Comparison of ENCODE assay signal across 19 mouse cellular contexts in the genomic region with DNA sequence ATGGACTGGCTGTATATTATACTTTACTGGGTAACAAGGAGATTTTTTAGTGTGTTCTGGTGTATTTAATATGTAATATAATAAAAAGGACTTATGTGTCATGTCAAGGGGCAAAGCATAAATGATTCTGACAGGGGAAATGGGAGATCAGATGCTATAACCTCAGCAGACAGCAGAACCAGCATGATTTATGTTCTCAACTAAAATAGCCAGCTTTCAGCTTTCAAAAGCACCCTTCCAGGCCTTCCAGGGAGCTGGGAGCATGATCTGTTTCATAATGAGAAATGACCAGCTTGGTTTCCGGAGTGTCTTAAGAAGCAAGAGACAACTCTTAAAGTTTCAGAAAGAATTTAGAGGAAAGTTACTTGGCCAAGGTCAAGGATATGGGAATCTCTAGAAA. TPM values are rescaled to one million over a fixed set of nuclear protein-coding genes. Genes with fewer than 3 reads are reported as not detected.
A peak's percentile ranks its signal among the peaks of the same experiment; 100 is the strongest.
DNase-seq lines count a peak whose midpoint lies in the region; ATAC-seq and TF ChIP-seq lines count a peak whose summit lies in the region.
"Had no signal": no experiment of that assay in that cellular context is flagged by ENCODE, and none has a peak within 500 bp of the region (broad histone marks: within the 10 kb centered on the region; RNA-seq: fewer than 3 reads in every experiment).

No protein-coding gene starts in this region.

- no peak for ATAC-seq in lung, embryonic 14.5 days (ENCODE audit: insufficient read depth)
- ATAC-seq in kidney, embryonic 14.5 days (ENCODE audit: low FRiP score, low TSS enrichment) = peak; percentile 68; the same call in 1 of the 2 replicates
- ATAC-seq: forebrain, embryonic 16.5 days; liver, embryonic 12.5 days; Patski had no signal

- no peak overlapping the region for H3K27ac ChIP-seq in lung, embryonic 14.5 days (ENCODE audit: low read depth)
- no peak overlapping the region for H3K27ac ChIP-seq in kidney, embryonic 14.5 days (ENCODE audit: low read depth, low read length)
- H3K27ac ChIP-seq: heart, embryonic 13.5 days; limb, embryonic 12.5 days; liver, embryonic 12.5 days had no signal

- H3K4me2 ChIP-seq in lung, embryonic 14.5 days = no peak overlapping the region
- no peak overlapping the region for H3K4me2 ChIP-seq in kidney, embryonic 14.5 days (replicated peaks; ENCODE audit: low read depth, low read length)
- H3K4me2 ChIP-seq: heart, embryonic 13.5 days; limb, embryonic 12.5 days; liver, embryonic 12.5 days; midbrain, embryonic 11.5 days had no signal

- H3K9me3 ChIP-seq in lung, embryonic 14.5 days (ENCODE audit: low read depth, low read length) = no peaks in the 10 kb centered on the region
- H3K9me3 ChIP-seq in kidney, embryonic 14.5 days (ENCODE audit: control insufficient read depth, low read length) = no peaks in the 10 kb centered on the region
- H3K9me3 ChIP-seq: heart, embryonic 13.5 days; limb, embryonic 12.5 days; liver, embryonic 12.5 days had no signal

- WGBS in lung, embryonic 14.5 days = 41% methylated on average over 1 of the region's 1 CpGs
- WGBS in kidney, embryonic 14.5 days = 21% methylated on average over 1 of the region's 1 CpGs

- no peak for TF ChIP-seq CTCF in lung, embryonic 14.5 days (IDR thresholded peaks at IDR 0.05; ENCODE audit: low read depth)

- no peaks in the 10 kb centered on the region for H3K36me3 ChIP-seq in lung, embryonic 14.5 days (ENCODE audit: insufficient read depth)
- no peaks in the 10 kb centered on the region for H3K36me3 ChIP-seq in kidney, embryonic 14.5 days (ENCODE audit: control insufficient read depth, insufficient read depth, low read length)
- H3K36me3 ChIP-seq: heart, embryonic 13.5 days; limb, embryonic 12.5 days; liver, embryonic 12.5 days had no signal

- no peak overlapping the region for H3K4me3 ChIP-seq in lung, embryonic 14.5 days (ENCODE audit: low read depth, low read length)
- no peak overlapping the region for H3K4me3 ChIP-seq in kidney, embryonic 14.5 days (ENCODE audit: low read length)
- H3K4me3 ChIP-seq: heart, embryonic 13.5 days; limb, embryonic 12.5 days; liver, embryonic 12.5 days had no signal

- DNase-seq in embryo, embryonic 11.5 days (ENCODE audit: low read depth, low spot score) = peak; percentile 17
- DNase-seq in embryo, embryonic 10 days (ENCODE audit: low spot score) = no peak
- DNase-seq in lung, embryonic 14.5 days = peak; percentile 26
- DNase-seq in lung, adult 18-20 months = no peak
- peak; percentile 54 for DNase-seq in mesoderm, embryonic 11.5 days (ENCODE audit: low read depth, low spot score)
- no peak for DNase-seq in spleen, postnatal 10 days (ENCODE audit: low spot score in 2 of 2)
- DNase-seq: cerebellum, adult 11-12 months; gastrocnemius, postnatal 14 days; heart, adult 18-20 months; heart, postnatal 14 days; lung, adult 2 months; lung, postnatal 4 days had no signal

- H3K4me1 ChIP-seq in lung, embryonic 14.5 days (ENCODE audit: insufficient read depth) = peaks cover 3% of the 10 kb centered on the region; the same call in 1 of the 2 replicates
- H3K4me1 ChIP-seq in kidney, embryonic 14.5 days (ENCODE audit: control insufficient read depth, insufficient read depth, low read length) = peaks cover 10% of the 10 kb centered on the region; the same call in 1 of the 2 replicates
- H3K4me1 ChIP-seq: heart, embryonic 13.5 days; limb, embryonic 12.5 days; liver, embryonic 12.5 days had no signal

- H3K27me3 ChIP-seq in lung, embryonic 14.5 days (ENCODE audit: insufficient read depth, low read length) = no peaks in the 10 kb centered on the region
- H3K27me3 ChIP-seq in kidney, embryonic 14.5 days (ENCODE audit: control insufficient read depth, insufficient read depth, low read length) = no peaks in the 10 kb centered on the region
- H3K27me3 ChIP-seq: limb, embryonic 12.5 days; liver, embryonic 12.5 days had no signal

- H3K9ac ChIP-seq in lung, embryonic 14.5 days = no peak overlapping the region
- no peak overlapping the region for H3K9ac ChIP-seq in kidney, embryonic 14.5 days (ENCODE audit: low read depth, low read length)
- H3K9ac ChIP-seq: heart, embryonic 13.5 days; limb, embryonic 12.5 days; liver, embryonic 12.5 days had no signal

RNA-seq across cellular contexts. Expression of a gene that starts 51.0 kb away (rescaled TPM):
- polyA plus RNA-seq in lung, embryonic 14.5 days (2014; fragmentation: Nextera tagmentation; extraction: Ambion mirVana) = not detected in 2 replicates
- 16.0 and 23.6 TPM in 2 replicates for polyA plus RNA-seq in kidney, embryonic 14.5 days (2014; fragmentation: Nextera tagmentation; extraction: Ambion mirVana)
- polyA plus RNA-seq: Patski had no signal

Comparison
In these comparisons a context has a peak if more than half of its experiments do, and no peak if none do; other contexts are left out.
1. DNase-seq: peak in embryo, embryonic 11.5 days (single experiment), lung, embryonic 14.5 days (single experiment) and mesoderm, embryonic 11.5 days (single experiment); none in embryo, embryonic 10 days (single experiment), lung, adult 18-20 months (0 of 2) and spleen, postnatal 10 days (0 of 2).
2. RNA of a gene that starts 51.0 kb away (polyA plus RNA-seq): 16.0 to 23.6 TPM in kidney, embryonic 14.5 days; not detected in lung, embryonic 14.5 days; every median in the first group is over 10 times any median in the second.